ENCODE assay signal across 9 mouse cellular contexts in the genomic region with DNA sequence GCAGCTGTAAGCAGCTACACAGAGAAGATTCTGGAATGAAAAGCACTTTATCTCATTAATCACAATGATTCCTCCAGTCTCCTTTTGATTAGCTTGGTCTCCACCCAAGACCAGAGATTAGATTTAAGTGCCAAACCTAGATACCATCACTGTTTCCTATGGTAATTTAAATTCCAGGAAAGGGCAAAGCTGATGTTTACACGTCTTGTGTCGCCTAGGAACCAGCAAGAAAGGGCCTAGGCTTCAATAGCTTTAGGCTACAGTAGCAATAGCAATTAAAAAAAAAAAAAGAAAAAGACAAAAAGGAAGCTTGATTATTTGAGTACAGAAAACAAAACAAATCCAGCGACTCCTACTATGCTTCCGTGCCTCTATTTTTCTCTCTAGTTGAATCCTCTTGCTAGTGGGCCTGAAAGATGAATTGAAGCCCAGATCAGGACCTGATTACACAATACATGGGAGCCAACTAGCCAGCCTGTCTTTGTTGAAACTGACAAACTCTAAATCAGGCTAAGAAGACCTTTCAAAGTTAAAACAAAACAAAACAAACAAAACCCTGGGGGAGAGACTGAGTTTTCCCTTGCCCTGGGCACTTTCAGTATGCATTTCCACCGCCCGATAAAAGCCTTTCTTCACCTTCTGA. TPM values are rescaled to one million over a fixed set of nuclear protein-coding genes. Genes with fewer than 3 reads are reported as not detected.
DNase-seq lines count a peak whose midpoint lies in the region; ATAC-seq and TF ChIP-seq lines count a peak whose summit lies in the region.
"Had no signal": no experiment of that assay in that cellular context is flagged by ENCODE, and none has a peak within 500 bp of the region (broad histone marks: within the 10 kb centered on the region; RNA-seq: fewer than 3 reads in every experiment).

No protein-coding gene starts in this region.

- TF ChIP-seq EP300 in lung, postnatal 0 days (IDR thresholded peaks at IDR 0.05), result peak; percentile 88
- TF ChIP-seq EP300 in liver, postnatal 0 days (IDR thresholded peaks at IDR 0.05; ENCODE audit: low read depth), result no peak

- 40% methylated on average over 6 of the region's 6 CpGs for WGBS in lung, postnatal 0 days
- 29% methylated on average over 6 of the region's 6 CpGs for WGBS in forebrain, embryonic 10.5 days
- WGBS in liver, postnatal 0 days (ENCODE audit: insufficient replicate concordance), result 66% methylated on average over 6 of the region's 6 CpGs
- WGBS in stomach, embryonic 15.5 days, result 41% methylated on average over 6 of the region's 6 CpGs

- peak; percentile 77 for ATAC-seq in lung, postnatal 0 days
- no peak for ATAC-seq in liver, postnatal 0 days
- no peak for ATAC-seq in stomach, embryonic 15.5 days (ENCODE audit: insufficient read depth, low FRiP score, low read depth)

- no peaks in the 10 kb centered on the region for H3K36me3 ChIP-seq in lung, postnatal 0 days (ENCODE audit: insufficient read depth, low read length)
- no peaks in the 10 kb centered on the region for H3K36me3 ChIP-seq in forebrain, embryonic 10.5 days (replicated peaks)
- no peaks in the 10 kb centered on the region for H3K36me3 ChIP-seq in liver, postnatal 0 days (replicated peaks; ENCODE audit: insufficient read depth, low read length)
- no peaks in the 10 kb centered on the region for H3K36me3 ChIP-seq in stomach, embryonic 15.5 days

- no peak for TF ChIP-seq CTCF in lung, postnatal 0 days (IDR thresholded peaks at IDR 0.05)
- no peak for TF ChIP-seq CTCF in liver, postnatal 0 days (IDR thresholded peaks at IDR 0.05; ENCODE audit: low read depth)

- peak overlapping the region; percentile 75 for H3K27ac ChIP-seq in lung, postnatal 0 days (ENCODE audit: low read length)
- peak overlapping the region; percentile 86 for H3K27ac ChIP-seq in forebrain, embryonic 10.5 days
- H3K27ac ChIP-seq in liver, postnatal 0 days (ENCODE audit: low read depth), result peak overlapping the region; percentile 25
- peak overlapping the region; percentile 21 for H3K27ac ChIP-seq in stomach, embryonic 15.5 days

- DNase-seq in lung, postnatal 0 days (ENCODE audit: low spot score), result peak; percentile 66
- DNase-seq in lung, adult 18-20 months, result no peak
- DNase-seq in forebrain, embryonic 10.5 days (ENCODE audit: extremely low spot score, low spot score), result no peak
- DNase-seq in liver, postnatal 0 days, result no peak
- no peak for DNase-seq in layer of hippocampus, adult 9-10 months (ENCODE audit: low spot score)
- no peak for DNase-seq in cerebellum, adult 8-10 months

- H3K4me2 ChIP-seq in lung, postnatal 0 days (replicated peaks; ENCODE audit: low read depth, low read length), result no peak overlapping the region
- H3K4me2 ChIP-seq in liver, postnatal 0 days (ENCODE audit: low read depth, low read length), result no peak overlapping the region
- H3K4me2 ChIP-seq in stomach, embryonic 15.5 days, result no peak overlapping the region

- H3K9me3 ChIP-seq in lung, postnatal 0 days (ENCODE audit: low read length), result no peaks in the 10 kb centered on the region
- no peaks in the 10 kb centered on the region for H3K9me3 ChIP-seq in forebrain, embryonic 10.5 days
- no peaks in the 10 kb centered on the region for H3K9me3 ChIP-seq in liver, postnatal 0 days (ENCODE audit: low read length)
- H3K9me3 ChIP-seq in stomach, embryonic 15.5 days, result no peaks in the 10 kb centered on the region

- no peak overlapping the region for H3K4me3 ChIP-seq in lung, postnatal 0 days (ENCODE audit: low read depth, low read length)
- H3K4me3 ChIP-seq in forebrain, embryonic 10.5 days, result no peak overlapping the region
- no peak overlapping the region for H3K4me3 ChIP-seq in liver, postnatal 0 days (ENCODE audit: low read depth, low read length)
- no peak overlapping the region for H3K4me3 ChIP-seq in stomach, embryonic 15.5 days (replicated peaks)
- H3K4me3 ChIP-seq: erythroblast, embryonic 14.5 days had no signal

- no peaks in the 10 kb centered on the region for H3K27me3 ChIP-seq in lung, postnatal 0 days (replicated peaks; ENCODE audit: insufficient read depth, low read length)
- no peaks in the 10 kb centered on the region for H3K27me3 ChIP-seq in forebrain, embryonic 10.5 days (ENCODE audit: poor library complexity, severe bottlenecking)
- no peaks in the 10 kb centered on the region for H3K27me3 ChIP-seq in liver, postnatal 0 days (ENCODE audit: insufficient read depth, low read length)
- H3K27me3 ChIP-seq in stomach, embryonic 15.5 days (replicated peaks), result no peaks in the 10 kb centered on the region

- 0 out of 2 replicates have a peak overlapping the region, but pooled peaks have one; percentile 16 for H3K9ac ChIP-seq in lung, postnatal 0 days (replicated peaks; ENCODE audit: low read depth)
- no peak overlapping the region for H3K9ac ChIP-seq in liver, postnatal 0 days (replicated peaks)
- no peak overlapping the region for H3K9ac ChIP-seq in stomach, embryonic 15.5 days

- H3K4me1 ChIP-seq in lung, postnatal 0 days (ENCODE audit: insufficient read depth, low read depth, low read length), result peaks cover 4% of the 10 kb centered on the region; the same call in 1 of the 2 replicates
- H3K4me1 ChIP-seq in forebrain, embryonic 10.5 days, result peaks cover 34% of the 10 kb centered on the region
- H3K4me1 ChIP-seq in liver, postnatal 0 days (ENCODE audit: insufficient read depth), result 0 out of 2 replicates have a peak, but pooled peaks cover 3% of the 10 kb centered on the region
- no peaks in the 10 kb centered on the region for H3K4me1 ChIP-seq in stomach, embryonic 15.5 days

RNA-seq across cellular contexts. Expression of a gene that starts 2.7 kb away (rescaled TPM):
- not detected in 2 replicates for polyA plus RNA-seq in lung, postnatal 0 days (2015; fragmentation: Nextera tagmentation; extraction: Ambion mirVana)
- polyA plus RNA-seq in forebrain, embryonic 10.5 days (2016; fragmentation: Nextera tagmentation; extraction: Ambion mirVana), result not detected in 2 replicates
- polyA plus RNA-seq in liver, postnatal 0 days (2015; fragmentation: Nextera tagmentation; extraction: Ambion mirVana), result not detected in 2 replicates
- polyA plus RNA-seq in stomach, embryonic 15.5 days (2015; fragmentation: Nextera tagmentation; extraction: Ambion mirVana), result not detected in 2 replicates
- polyA plus RNA-seq: erythroblast, embryonic 14.5 days; testis, adult 2 months had no signal

RNA-seq across cellular contexts. Expression of a gene that starts 8.5 kb away (rescaled TPM):
- polyA plus RNA-seq in lung, postnatal 0 days (2015; fragmentation: Nextera tagmentation; extraction: Ambion mirVana), result 7.4 and 7.7 TPM in 2 replicates
- polyA plus RNA-seq in forebrain, embryonic 10.5 days (2016; fragmentation: Nextera tagmentation; extraction: Ambion mirVana), result not detected in 2 replicates
- 53.6 and 54.4 TPM in 2 replicates for polyA plus RNA-seq in liver, postnatal 0 days (2015; fragmentation: Nextera tagmentation; extraction: Ambion mirVana)
- polyA plus RNA-seq in stomach, embryonic 15.5 days (2015; fragmentation: Nextera tagmentation; extraction: Ambion mirVana), result 7.6 and 8.1 TPM in 2 replicates
- polyA plus RNA-seq: erythroblast, embryonic 14.5 days had no signal

RNA-seq across cellular contexts. Expression of a gene that starts 15.6 kb away (rescaled TPM):
- 779 and 1,037 TPM in 2 replicates for polyA plus RNA-seq in lung, postnatal 0 days (2015; fragmentation: Nextera tagmentation; extraction: Ambion mirVana)
- 10.8 and 13.8 TPM in 2 replicates for polyA plus RNA-seq in forebrain, embryonic 10.5 days (2016; fragmentation: Nextera tagmentation; extraction: Ambion mirVana)
- polyA plus RNA-seq in liver, postnatal 0 days (2015; fragmentation: Nextera tagmentation; extraction: Ambion mirVana), result 295 and 298 TPM in 2 replicates
- 368 and 413 TPM in 2 replicates for polyA plus RNA-seq in stomach, embryonic 15.5 days (2015; fragmentation: Nextera tagmentation; extraction: Ambion mirVana)

RNA-seq across cellular contexts. Expression of a gene that starts 34.7 kb away (rescaled TPM):
- 0.13 and 0.20 TPM in 2 replicates for polyA plus RNA-seq in lung, postnatal 0 days (2015; fragmentation: Nextera tagmentation; extraction: Ambion mirVana)
- 24.6 and 30.4 TPM in 2 replicates for polyA plus RNA-seq in forebrain, embryonic 10.5 days (2016; fragmentation: Nextera tagmentation; extraction: Ambion mirVana)
- polyA plus RNA-seq in liver, postnatal 0 days (2015; fragmentation: Nextera tagmentation; extraction: Ambion mirVana), result 0.15 and 0.34 TPM in 2 replicates
- 7.0 and 9.2 TPM in 2 replicates for polyA plus RNA-seq in stomach, embryonic 15.5 days (2015; fragmentation: Nextera tagmentation; extraction: Ambion mirVana)

RNA-seq across cellular contexts. Expression of a gene that starts 51.8 kb away (rescaled TPM):
- polyA plus RNA-seq in lung, postnatal 0 days (2015; fragmentation: Nextera tagmentation; extraction: Ambion mirVana), result 14.4 and 15.3 TPM in 2 replicates
- 2.4 and 2.8 TPM in 2 replicates for polyA plus RNA-seq in forebrain, embryonic 10.5 days (2016; fragmentation: Nextera tagmentation; extraction: Ambion mirVana)
- polyA plus RNA-seq in liver, postnatal 0 days (2015; fragmentation: Nextera tagmentation; extraction: Ambion mirVana), result 1.4 and 1.5 TPM in 2 replicates
- polyA plus RNA-seq in stomach, embryonic 15.5 days (2015; fragmentation: Nextera tagmentation; extraction: Ambion mirVana), result 38.4 and 47.2 TPM in 2 replicates

Comparison
In these comparisons a context has a peak if more than half of its experiments do, and no peak if none do; other contexts are left out.
1. H3K27ac ChIP-seq: peak in every context shown above with its lines; median percentile 86 in forebrain, embryonic 10.5 days; 75 in lung, postnatal 0 days; 25 in liver, postnatal 0 days; 21 in stomach, embryonic 15.5 days.
2. RNA of a gene that starts 15.6 kb away (polyA plus RNA-seq): 779 to 1,037 TPM in lung, postnatal 0 days, 368 to 413 TPM in stomach, embryonic 15.5 days and 295 to 298 TPM in liver, postnatal 0 days; 10.8 to 13.8 TPM in forebrain, embryonic 10.5 days; every median in the first group is over 10 times any median in the second.